Mouse (Mus musculus) spleen, embryonic (tissue): ENCODE results near the gene Vmn1r64.
"Not testable (repeated sequence)": the region's sequence is repeated elsewhere in the genome, so short reads cannot be mapped to it uniquely, and the experiment has no call there.

Experiments used
- CTCF ChIA-PET: fragments of 350-600 bp; sonication (Branson Sonifier 250); formaldehyde crosslinking; loops from one replicate; lab custom pipeline; 2022; lab: Charles Lee

The Vmn1r64 gene

GRCm38 (mm10) chr7:5884442-5884841 is at the start of gene Vmn1r64:
Gene Vmn1r64, minus strand, starts transcription at chr7:5884542.
- CTCF ChIA-PET = no interaction called here

DNA sequence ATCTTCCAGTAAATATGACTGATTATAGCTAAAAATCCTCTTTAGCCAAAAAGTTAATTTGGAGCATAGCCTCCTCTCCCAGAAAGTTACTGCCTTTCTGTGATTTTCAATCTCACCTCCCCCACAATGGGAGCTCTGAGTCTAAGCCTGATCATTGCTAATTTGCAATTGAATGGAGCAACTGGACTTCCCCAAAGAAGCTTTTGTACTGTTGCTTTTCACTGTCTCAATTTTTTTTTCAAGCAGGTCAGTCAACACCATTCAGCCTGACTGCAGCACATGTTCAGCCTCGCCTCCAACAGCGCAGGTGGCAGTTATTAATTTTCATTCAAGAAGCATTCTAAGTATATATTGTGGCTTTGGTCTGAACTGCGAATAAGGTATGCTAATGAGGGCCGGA is 14.9 kb upstream of the Vmn1r64 start:
- CTCF ChIA-PET = no interaction called here

GRCm38 (mm10) chr7:5897245-5897644 is 12.9 kb upstream of the Vmn1r64 start:
- CTCF ChIA-PET = not testable (repeated sequence)
